Mouse (Mus musculus): ENCODE data around the gene Sema7a. TPM values are rescaled to one million over a fixed set of nuclear protein-coding genes. Genes with fewer than 3 reads are reported as not detected.

Gene Sema7a
- total RNA-seq, 4 experiments from 2014 or later, result 20.4 to 24.8 (median 24.5) TPM

DNA sequence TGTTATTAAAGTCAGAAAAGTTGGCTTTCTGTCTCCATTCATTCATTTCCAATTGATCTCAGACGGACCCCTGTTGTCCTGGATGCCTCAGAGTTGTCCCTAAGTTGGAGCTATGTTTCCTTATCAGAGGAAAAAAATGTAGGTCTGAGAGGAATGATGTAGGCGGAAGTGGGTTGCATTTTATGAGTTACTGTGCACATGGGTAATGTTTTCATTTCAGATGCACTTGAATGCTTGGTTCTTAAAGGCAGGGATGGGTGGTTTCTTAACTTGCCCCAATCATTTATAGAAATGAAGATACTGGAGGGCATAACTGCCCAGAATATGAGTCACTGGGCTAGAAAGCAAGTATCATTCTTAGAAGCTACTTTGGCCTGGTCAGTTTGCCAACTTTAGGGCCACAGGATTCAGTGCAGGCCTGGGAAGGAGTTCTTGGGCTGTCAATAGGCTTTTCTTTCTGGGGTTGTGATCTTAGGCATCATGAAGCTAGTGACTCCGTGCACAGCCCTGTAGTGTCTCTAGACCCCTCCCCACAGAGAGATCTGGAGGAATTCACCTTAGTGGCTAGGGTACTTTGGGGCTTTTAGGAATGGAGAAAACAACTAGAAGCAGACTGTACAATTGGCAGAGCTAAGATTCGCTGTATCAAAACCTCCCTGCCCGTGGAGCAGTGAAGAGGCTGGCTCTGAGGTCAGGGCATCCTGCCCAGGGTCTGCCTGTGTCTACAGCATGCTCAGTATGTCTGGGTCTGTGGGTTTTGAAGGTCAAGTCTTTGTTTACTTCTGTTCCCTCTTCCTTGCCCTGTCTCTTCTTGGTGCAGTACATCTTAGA, 1.5 kb upstream of the Sema7a start:
- DNase-seq (ENCODE audit: low spot score), result no peak

- no peak for DNase-seq (ENCODE audit: low spot score)
Observed at GRCm38 (mm10) chr9:57940349-57940794, 460 bp downstream of the Sema7a start.

- no peak for DNase-seq (ENCODE audit: low spot score)
Observed at GRCm38 (mm10) chr9:57940861-57941638, 1.1 kb downstream of the Sema7a start.

DNA sequence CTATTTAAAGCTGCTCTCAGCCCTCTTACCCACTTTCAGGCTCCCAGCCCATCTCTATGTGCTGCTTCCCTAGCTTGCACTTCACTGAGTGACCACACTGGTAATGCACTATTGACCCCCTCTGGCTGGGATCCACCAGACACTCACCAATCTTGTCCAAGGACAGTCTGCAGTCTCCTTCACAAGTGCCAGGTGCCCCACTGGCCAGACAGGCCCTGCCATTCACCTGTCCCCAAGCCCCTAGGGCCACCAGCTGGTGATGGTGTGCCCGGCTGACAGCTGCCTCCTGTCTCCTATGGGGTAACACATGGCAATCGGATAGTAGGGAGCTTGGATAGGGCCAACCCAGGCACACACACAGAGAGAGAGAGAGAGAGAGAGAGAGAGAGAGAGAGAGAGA, 2.1 kb downstream of the Sema7a start:
- no peak for DNase-seq (ENCODE audit: low spot score)

GRCm38 (mm10) chr9:57943067-57943466, 3.2 kb downstream of the Sema7a start:
- DNase-seq (ENCODE audit: low spot score), result no peak

GRCm38 (mm10) chr9:57944572-57944971, 4.7 kb downstream of the Sema7a start:
- DNase-seq (ENCODE audit: low spot score), result peak; percentile 71

DNA sequence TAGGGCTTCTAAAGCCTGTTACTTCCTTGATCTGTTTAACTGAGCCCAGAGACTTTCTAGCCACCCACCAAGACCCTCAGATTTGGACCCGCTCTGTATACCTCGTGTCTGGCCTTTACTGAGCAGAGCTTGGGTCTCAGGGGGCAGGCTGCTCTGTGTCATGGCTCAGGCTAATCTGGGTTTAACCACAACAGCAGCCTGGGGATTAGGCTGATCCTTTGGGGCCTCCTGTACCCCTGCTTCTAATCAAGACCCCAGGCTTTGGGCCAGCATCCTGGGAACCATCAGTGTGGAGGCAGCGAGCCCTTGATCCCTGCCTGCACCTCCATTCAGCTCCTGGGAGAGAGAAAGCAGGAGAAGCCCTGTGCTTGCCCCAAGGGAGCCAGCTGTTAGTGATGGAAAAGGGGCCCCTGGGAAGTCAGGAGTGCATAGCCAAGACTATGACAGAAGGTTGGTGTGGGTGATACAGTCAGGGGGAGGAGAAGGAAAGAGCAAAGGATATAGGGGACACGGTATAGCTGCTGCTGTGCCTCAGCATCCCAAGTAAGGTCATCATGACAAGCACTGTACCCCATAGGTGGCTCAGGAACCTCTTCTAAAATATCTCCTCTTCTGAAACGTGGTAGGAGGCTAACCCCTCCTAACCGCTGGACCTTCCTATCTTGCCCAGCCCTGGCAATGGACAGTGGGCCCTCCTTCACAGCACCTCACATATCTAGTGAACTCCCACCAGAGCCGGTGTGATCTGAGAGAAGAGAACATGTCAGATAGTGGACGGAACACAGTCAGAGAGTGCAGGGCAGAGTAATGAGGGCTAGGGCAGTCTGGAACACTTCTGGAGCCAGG, 6.1 kb downstream of the Sema7a start:
- DNase-seq (ENCODE audit: low spot score), result no peak

DNA sequence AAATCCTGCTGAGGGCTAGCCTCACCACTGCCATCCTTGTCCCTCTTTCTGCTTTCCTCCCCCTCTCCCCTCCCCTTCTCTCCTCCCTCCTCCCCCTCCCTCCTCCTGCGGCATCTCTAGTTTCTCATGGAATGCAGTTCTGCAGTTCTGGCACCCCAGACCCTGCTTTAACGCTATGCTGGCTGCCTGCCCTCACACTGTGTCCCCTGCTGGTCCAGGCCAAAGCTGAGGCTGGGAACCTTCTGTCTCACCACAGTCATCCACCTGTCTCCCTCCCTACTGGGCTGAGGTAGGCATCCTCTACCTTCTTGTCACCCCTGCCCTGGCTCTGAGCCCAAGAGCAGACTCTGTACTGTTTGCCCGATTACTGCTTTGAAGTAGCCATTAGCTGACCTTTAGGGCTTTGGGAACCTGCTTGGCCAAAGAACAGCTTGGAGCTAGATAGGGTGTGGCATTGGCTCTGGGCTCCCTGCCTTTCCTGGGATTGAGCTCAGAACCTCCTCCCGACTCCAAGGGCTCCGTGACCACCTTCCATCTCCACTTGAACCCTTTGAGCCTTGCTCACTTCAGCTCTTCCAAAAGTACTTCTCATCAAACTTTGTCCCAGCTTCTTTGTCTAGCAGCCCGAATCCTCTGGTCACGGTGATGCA, 7.6 kb downstream of the Sema7a start:
- no peak for DNase-seq (ENCODE audit: low spot score)

GRCm38 (mm10) chr9:57948333-57948931, 8.5 kb downstream of the Sema7a start:
- no peak for DNase-seq (ENCODE audit: low spot score)

DNA sequence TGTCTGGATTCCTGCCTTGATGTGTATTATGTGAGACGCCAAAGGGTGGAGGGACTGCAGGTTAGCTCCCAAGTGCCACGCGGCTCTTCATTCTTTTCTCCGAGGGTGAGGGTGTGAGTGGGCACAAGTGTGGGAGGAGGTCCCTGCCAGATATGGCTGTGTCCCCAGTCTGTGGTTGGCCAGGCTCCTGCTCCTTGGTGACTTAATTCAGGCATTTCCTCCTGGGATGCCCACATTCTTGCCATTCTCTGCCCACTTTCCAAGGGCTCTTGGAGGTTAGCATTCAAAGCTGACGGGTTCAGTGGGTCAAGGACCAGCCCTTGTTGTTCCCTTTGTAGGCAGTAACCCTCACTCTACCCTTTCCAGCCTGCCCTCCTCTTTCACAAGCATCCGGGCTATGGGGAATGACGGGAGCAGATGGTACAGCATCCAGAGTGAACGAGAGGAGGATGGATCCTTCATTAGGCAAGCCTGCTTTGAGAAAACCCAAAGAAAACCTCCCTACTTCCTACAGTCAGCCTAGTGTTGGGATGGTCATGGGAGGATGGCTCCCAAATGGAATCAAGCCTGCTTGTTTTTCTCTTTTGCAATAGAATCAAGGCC, 9.3 kb downstream of the Sema7a start:
- DNase-seq (ENCODE audit: low spot score), result no peak

DNA sequence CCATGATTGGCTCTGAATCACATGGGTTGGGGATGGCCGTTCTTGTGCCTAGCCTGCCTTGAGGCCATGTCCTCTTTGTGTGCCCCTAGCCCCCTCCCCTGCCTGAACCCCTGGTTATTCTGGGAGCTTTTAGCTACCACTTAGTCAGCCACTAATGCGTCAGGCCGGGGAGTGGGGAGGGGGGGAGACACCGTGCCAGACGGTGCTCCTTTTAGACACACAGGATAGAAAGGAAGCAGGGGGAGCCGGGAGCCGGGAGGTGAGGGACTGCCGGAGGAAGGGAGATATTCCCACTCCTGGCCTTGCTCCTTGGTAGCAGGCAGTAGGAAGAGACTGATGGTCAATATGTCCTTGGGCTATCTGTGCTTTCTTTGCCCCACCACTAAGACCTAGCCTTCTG, 10.0 kb downstream of the Sema7a start:
- no peak for DNase-seq (ENCODE audit: low spot score)

- DNase-seq (ENCODE audit: low spot score), result no peak
Observed at GRCm38 (mm10) chr9:57950519-57950918, 10.6 kb downstream of the Sema7a start.

DNA sequence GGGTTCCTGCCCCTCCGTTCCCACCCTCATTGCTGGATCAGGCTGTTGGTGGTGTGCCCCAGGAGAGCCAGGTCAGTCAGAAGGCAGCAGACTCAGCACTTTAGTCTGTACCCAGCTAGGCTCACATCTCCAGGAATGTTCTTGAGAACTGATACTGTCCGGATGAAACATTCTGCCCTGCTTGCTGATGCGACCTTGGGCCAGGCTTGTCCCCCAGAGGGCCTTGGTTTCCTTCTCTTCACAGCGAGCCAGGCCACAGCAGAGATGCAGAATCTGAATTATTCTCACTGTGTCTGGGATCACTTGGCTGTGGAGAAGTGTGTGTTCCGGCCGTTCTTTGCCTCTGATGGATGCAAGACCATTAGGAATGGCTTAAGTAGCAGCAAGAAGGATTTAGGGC, 12.1 kb downstream of the Sema7a start:
- no peak for DNase-seq (ENCODE audit: low spot score)

- DNase-seq (ENCODE audit: low spot score), result no peak
Observed at GRCm38 (mm10) chr9:57954962-57955744, 15.2 kb downstream of the Sema7a start.

- DNase-seq (ENCODE audit: low spot score), result no peak
Observed at GRCm38 (mm10) chr9:57955764-57956163, 15.9 kb downstream of the Sema7a start.

GRCm38 (mm10) chr9:57956196-57956837, 16.4 kb downstream of the Sema7a start:
- no peak for DNase-seq (ENCODE audit: low spot score)

GRCm38 (mm10) chr9:57956838-57957236, 16.9 kb downstream of the Sema7a start:
- DNase-seq (ENCODE audit: low spot score), result no peak

GRCm38 (mm10) chr9:57958615-57959014, 18.7 kb downstream of the Sema7a start:
- no peak for DNase-seq (ENCODE audit: low spot score)

DNA sequence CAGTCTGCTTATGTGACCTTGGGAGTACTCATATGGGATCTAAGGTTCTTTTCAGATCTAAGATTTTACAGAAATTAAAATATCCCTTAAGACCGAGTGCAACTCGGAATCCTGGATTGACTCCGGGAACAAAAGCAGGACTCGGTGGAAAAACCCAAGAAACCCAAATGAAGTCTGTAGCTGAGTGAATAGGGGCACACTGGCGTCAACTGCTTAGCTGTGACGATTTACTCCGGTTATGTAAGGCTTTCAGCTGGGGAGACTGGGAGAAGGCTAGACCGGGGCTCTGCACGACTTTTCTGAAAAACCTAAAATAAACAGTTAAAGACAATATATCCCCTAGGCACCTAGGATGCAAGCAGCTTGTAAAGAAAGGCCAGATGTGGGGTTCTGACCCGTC, 19.5 kb downstream of the Sema7a start:
- no peak for DNase-seq (ENCODE audit: low spot score)

Measured in heart, adult 8-10 months (tissue).